Mouse (Mus musculus): ENCODE measurements around the gene Gm28308. TPM values are rescaled to one million over a fixed set of nuclear protein-coding genes. Genes with fewer than 3 reads are reported as not detected.

Gm28308 gene
- total RNA-seq, 2 experiments from 2014 or later, result not detected

DNA sequence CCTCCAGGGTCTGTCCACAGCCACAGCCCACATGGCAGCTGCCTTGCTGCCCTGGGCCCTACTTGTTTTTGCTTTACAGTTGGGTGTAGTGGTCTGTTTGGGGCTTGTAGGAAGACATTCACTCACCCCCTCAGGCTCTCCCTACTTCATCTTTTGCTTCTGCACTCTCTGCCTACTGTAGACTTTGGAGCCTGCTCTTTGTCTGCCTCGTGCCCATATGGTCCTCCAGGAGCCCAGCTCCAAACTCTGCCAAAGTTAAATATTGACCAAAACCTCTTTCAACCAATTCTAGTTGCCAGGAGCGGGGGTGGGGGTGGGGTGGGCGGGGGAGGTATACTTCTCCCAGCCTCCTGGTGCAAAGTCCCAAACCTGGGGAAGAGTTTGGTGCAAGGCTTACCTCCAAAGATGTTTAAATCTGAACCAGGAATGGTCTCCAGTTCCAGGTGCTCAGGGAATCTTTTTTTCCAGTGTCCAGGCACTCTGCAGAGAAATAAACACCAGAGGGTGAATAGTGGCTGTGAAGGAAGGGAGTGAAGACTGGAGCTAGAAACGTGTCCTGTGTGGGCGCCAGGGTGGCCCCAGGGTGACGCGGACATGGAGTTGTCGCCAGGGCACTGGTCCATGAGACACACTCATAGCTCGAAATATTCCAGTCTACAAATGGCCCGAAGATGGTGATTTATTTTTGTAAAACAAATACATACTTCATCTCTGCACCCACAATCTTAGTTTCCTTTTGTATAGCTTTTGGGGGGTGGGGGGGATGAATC is 29.6 kb downstream of the Gm28308 start:
- H3K27ac ChIP-seq, result no peak overlapping the region
- no peak for DNase-seq (ENCODE audit: low spot score in 2 of 2)
- TF ChIP-seq CTCF (conservative IDR thresholded peaks at IDR 0.05), result no peak
- no peak overlapping the region for H3K4me3 ChIP-seq

DNA sequence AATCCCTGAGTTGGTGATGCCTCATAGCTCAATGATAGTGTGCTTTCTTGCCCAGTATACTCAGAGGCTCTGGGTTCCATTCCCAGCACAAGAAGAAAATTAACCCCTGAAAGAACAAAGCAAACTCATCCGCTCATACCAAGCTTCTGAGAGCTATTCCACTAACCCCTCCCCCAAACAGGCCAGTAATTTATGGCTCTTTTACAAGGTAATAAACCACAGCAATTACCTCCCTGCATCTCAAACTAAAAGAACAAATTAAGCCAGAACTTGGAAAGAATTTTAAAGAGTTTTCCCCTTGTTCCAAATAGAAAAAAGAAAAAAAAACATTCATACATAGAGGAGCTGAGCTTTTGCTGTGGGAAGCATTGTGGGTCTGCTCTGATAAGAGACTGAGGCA is 30.3 kb downstream of the Gm28308 start:
- DNase-seq (ENCODE audit: low spot score in 2 of 2), result no peak
- no peak overlapping the region for H3K4me3 ChIP-seq
- no peak overlapping the region for H3K27ac ChIP-seq
- TF ChIP-seq CTCF (conservative IDR thresholded peaks at IDR 0.05), result no peak

DNA sequence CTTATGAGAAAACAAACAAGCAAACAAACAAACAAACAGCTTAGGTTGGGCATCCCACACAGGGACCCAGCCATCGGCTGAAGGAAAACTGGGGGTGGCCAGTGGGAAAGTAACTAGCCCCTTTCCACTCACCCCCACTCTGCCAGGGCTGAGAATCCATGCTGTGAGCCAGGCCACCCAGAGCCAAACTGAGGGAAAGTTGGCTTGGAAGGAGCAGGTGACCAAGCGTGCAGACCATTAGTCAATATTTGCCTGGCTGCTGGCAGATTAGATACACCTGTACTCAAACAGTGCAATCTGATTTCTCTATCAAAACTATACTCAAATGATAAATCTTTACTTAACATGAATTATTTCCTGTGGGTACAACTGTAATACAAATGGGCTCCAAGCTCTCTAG is 31.1 kb downstream of the Gm28308 start:
- no peak for TF ChIP-seq CTCF (conservative IDR thresholded peaks at IDR 0.05)
- Histone ChIP-seq H3K4me3 (no peak overlapping the region), H3K27ac (no peak overlapping the region)
- no peak for DNase-seq (ENCODE audit: low spot score in 2 of 2)

DNA sequence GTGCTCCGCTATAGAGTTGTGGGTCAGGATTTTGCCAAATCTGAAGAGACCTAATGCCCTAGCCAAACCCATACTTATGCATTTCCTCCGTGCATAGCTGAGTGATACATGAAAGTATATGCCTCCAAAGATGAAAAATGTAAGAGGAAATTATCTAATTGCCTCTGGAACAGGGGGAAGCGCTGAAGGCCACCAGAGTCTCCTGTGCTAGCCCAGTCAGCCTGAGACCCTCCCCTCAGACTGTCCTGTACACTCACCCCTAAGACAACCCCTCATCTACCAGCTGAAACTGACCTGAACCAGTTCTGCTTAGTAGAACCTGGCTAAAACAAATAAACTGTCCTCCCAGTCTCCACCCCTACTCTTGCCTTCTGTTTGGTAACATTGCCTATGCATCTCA is 32.4 kb downstream of the Gm28308 start:
- no peak for DNase-seq (ENCODE audit: low spot score in 2 of 2)
- no peak overlapping the region for H3K27ac ChIP-seq
- TF ChIP-seq CTCF (conservative IDR thresholded peaks at IDR 0.05), result no peak
- no peak overlapping the region for H3K4me3 ChIP-seq

DNA sequence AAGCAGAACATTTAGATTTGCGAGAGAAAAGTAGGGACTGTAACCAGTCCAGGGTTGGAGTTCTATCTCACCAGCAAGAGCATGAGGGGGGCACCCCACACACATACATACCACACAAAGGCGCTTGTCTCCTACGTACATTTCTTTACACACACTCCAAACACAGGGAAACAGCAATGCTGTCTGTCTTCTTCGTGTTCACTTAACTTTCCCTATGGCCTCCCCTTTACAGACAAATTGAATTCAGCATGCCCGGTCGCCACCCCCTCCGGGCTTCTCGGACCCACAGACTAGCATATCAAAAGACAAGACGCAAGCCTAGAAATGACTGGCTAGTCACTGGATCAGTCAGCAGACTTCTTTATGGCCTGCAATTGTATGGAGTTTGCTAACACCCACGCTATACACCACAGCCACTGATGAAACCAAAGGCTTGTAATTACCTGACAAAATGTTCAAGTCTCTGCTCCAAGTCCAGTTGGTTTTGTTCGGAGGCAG is 32.9 kb downstream of the Gm28308 start:
- Histone ChIP-seq H3K27ac (no peak overlapping the region), H3K4me3 (no peak overlapping the region)
- no peak for TF ChIP-seq CTCF (conservative IDR thresholded peaks at IDR 0.05)
- DNase-seq (ENCODE audit: low spot score in 2 of 2), result no peak

DNA sequence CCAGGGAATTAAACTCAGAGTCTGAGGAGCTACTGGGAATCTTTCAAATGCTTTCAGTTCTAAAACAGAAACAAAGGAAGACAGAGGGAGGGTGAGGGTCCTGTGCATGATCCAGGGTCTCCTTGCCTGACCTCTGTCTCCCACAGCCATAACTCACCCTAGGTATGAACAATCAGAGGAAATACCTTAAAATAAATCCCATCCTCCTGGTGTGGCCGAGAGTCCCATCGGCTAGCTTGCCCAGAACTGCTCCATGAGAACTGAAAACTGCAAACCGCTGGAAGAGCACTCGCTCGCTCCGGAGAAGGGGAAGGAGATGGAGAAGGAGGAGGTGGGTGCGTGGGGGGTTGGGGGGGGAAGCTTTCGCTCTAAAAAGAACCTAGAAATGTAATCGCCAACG is 33.4 kb downstream of the Gm28308 start:
- no peak for TF ChIP-seq CTCF (conservative IDR thresholded peaks at IDR 0.05)
- no peak for DNase-seq (ENCODE audit: low spot score in 2 of 2)
- H3K4me3 ChIP-seq, result no peak overlapping the region
- no peak overlapping the region for H3K27ac ChIP-seq

DNA sequence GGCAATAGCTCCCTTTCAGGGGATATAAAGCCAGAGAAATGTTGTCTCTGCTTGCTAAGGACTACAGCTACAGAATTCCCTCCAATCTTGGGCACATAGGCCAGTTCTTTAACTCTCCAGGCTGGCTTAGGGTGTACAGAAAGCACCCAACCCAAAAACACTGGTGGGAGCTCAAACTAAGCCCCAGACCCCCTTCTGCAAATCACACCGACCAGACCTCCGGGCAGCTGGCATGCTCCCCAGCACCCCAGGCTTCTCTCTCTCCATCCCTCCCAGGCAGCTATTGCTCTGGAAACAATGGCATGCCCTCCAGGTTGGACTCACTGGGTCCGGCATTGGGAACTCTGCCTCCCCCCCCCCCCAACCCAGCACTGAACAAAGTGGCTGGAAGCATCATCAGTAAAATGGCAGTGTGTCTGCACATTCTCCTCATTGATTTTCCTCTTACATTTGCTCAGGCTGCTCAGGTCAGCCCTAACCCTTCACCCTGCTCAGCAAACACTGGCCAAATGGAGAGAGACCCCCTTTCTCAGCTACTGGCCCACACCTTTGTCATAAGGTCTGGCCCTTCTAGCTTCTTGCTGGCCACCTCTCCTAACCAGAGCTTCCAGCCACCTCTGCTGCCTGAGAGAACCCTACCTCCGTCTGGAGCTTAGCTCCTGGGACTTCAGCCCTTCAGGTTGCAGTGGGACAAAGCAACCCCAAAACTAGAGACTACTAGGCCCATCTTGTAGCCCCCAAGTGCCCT is 34.0 kb downstream of the Gm28308 start:
- H3K27ac ChIP-seq, result no peak overlapping the region
- no peak for TF ChIP-seq CTCF (conservative IDR thresholded peaks at IDR 0.05)
- no peak overlapping the region for H3K4me3 ChIP-seq
- DNase-seq (ENCODE audit: low spot score in 2 of 2), result no peak

DNA sequence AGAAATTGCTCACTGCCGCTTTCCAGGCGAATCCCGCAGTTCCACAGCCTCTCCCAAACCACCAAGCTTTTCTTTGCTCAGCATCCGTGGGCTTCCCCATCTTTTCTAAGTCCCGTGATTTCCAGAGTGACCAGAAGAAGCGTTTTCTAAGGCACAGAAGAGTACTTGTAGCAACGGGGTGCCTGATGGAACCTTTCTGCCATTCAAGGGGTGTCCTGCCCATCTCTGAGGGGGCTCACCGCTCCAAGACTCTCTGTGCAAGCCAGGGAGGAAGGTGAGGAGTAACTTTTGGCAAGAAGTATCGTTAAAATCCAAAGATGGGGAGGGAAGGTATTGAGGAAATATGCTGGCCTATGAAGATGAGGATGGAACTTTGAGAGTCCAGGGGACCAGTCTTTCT is 35.3 kb downstream of the Gm28308 start:
- no peak for TF ChIP-seq CTCF (conservative IDR thresholded peaks at IDR 0.05)
- Histone ChIP-seq H3K4me3 (no peak overlapping the region), H3K27ac (no peak overlapping the region)
- DNase-seq (ENCODE audit: low spot score in 2 of 2), result no peak

DNA sequence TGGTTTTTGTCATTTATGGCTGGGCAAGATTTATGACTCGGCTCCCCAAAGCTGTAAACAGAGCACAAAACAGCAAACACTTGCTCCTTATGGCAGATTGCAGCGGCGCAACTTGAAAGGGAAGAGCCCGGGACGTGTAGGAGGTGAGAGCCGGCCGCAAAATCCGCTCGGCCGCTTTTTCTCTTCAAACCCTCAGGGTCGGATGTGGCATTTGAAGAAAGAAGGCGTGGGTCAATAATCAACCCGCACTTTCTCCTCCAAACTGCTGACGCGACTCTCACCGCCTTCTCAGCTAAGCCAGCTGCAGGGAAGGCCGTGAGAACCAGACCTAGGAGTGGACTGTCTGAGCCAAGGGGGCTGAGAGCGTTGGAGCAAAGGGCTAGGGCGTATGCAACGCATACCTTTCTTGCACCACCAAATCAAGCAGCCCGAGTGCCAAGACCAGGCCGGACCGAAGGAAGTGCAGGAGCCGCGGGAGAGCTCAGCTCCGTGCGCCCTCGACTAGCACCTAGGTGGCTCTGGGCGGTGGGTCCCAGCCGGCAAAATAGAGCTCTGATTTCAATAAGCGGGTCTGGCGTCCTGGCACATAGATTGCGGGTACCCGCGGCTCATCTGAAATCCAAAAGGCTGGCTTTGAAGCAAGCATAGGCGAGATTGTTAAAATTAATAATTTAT is 35.9 kb downstream of the Gm28308 start, which contains the start of gene 5730596B20Rik:
TSS of gene 5730596B20Rik (plus strand) at position 438 of the 675 bp plus-strand sequence.
- Histone ChIP-seq H3K27ac (no peak within 1 kb of the TSS), H3K4me3 (no peak within 1 kb of the TSS)
- TF ChIP-seq CTCF (conservative IDR thresholded peaks at IDR 0.05), result no peak
- no peak for DNase-seq (ENCODE audit: low spot score in 2 of 2)

DNA sequence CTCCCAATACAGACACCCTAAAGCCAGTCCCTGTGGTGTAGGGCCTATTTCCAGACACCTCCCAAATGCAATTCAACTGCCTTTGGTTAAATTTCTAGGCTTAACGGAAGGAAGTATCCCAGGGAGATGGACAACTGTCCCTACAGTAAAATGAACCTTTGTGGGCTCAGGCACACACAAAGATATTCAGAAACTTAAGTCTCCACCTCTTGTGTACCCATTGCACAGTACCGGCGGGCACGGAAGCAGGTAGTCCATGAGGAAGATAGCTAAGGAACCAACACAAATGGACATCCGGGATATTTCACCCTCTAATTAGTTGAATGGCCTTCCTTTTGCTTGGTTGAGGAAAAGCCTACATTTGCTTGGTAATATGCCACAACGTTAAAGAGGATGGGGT is 36.7 kb downstream of the Gm28308 start:
- no peak overlapping the region for H3K27ac ChIP-seq
- no peak for DNase-seq (ENCODE audit: low spot score in 2 of 2)
- no peak for TF ChIP-seq CTCF (conservative IDR thresholded peaks at IDR 0.05)
- no peak overlapping the region for H3K4me3 ChIP-seq

DNA sequence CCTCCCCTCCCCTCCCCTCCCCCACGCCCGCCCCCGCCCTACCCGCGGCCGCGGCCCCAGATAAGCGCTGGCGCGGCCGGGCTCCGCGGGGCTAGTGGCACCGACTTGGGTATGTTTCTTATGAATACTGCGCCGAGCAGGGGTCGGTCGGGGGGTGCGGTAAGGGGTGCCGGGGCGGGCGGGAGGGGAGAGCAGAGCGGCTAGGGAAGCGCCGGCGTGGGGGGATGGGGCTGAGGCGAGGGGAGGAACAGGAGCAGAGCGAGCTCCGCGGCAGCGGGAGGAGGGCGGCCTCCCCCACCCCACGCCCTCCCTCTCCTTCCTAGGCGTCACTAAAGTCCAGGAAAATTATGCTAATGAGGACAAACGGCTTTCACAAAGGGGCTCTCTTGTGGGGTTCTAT is 37.3 kb downstream of the Gm28308 start:
- Histone ChIP-seq H3K27ac (no peak overlapping the region), H3K4me3 (no peak overlapping the region)
- no peak for DNase-seq (ENCODE audit: low spot score in 2 of 2)
- TF ChIP-seq CTCF (conservative IDR thresholded peaks at IDR 0.05), result no peak

DNA sequence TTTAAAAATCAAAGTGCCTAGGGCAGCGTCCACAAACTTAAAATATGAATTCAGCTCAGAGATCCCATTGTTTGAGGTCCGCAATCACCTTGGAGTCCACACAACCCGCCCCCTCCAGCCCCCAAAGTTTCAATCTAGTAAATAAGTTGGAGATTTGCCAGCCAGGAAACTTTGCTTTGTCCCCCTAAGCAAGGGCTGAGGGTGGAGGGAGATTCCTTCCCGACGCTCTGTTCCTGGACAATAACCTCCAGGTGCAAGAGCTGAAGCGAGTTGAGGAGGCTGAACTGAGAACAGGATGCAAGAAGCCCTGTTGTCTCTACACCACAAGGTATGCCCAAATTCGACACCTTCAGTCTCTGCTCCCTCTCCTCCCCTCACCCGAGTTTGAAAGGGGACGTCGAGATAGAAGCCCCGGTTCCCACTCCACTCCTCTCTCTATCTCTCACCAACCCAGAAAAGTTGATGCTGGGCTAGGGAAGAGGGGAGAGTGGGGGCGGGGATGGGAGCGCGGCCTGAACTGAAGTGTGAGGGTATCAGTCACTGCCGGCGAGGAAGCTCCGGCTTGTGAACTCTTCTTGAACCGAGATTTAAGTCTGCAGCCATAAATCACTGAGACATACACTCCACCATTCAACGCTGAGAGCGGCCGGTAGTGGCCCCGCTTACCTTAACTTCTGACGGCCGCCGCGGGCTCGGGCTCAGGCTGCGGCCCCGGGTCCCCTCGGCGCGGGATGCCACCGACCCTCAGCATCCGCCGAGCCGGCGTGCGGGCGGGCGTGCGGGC is 38.0 kb downstream of the Gm28308 start:
- DNase-seq (ENCODE audit: low spot score in 2 of 2), result no peak
- no peak for TF ChIP-seq CTCF (conservative IDR thresholded peaks at IDR 0.05)
- H3K4me3 ChIP-seq, result no peak overlapping the region
- no peak overlapping the region for H3K27ac ChIP-seq

Measured in layer of hippocampus, adult 2 months (tissue).